Mouse (Mus musculus) G1E (cell line): ENCODE data around the gene Grik2. TPM values are rescaled to one million over a fixed set of nuclear protein-coding genes. Genes with fewer than 3 reads are reported as not detected.

ENCODE experiments used
- ATAC-seq: 2 replicates; pipeline ENCODE4 v1.8.0; 2016; ENCODE audit warnings: mild to moderate bottlenecking; ENCODE audit not compliant: insufficient number of reproducible peaks, poor library complexity, low FRiP score, severe bottlenecking; ENCODE audit errors: extremely low read depth
- DNase-seq: peaks from one replicate; pipeline ENCODE4 v3.0.0; 2012; ENCODE audit warnings: low spot score
- H3K27me3 ChIP-seq: 2 replicates; pipeline ENCODE4 v1.6.1; 2012; ENCODE audit warnings: mild to moderate bottlenecking, low read length, inconsistent platforms; ENCODE audit not compliant: insufficient read depth
- H3K36me3 ChIP-seq: replicated peaks from 2 replicates; pipeline ENCODE3; 2012; ENCODE audit warnings: mild to moderate bottlenecking, inconsistent platforms
- H3K4me1 ChIP-seq: 2 replicates; pipeline ENCODE4 v1.6.1; 2012; ENCODE audit warnings: low read depth, low read length, inconsistent platforms, mixed read lengths; ENCODE audit not compliant: insufficient read depth
- H3K4me3 ChIP-seq: 2 replicates; pipeline ENCODE4 v1.5.1; 2012; ENCODE audit warnings: low read depth, mild to moderate bottlenecking, inconsistent platforms, low read length, moderate library complexity, mixed read lengths
- H3K9me3 ChIP-seq: replicated peaks from 2 replicates; pipeline ENCODE4 v1.6.1; 2012; ENCODE audit warnings: inconsistent platforms
- CTCF ChIP-seq: IDR thresholded peaks from 2 replicates; pipeline ENCODE4 v1.5.1; 2012; ENCODE audit warnings: low read depth, low read length, inconsistent platforms, mixed read lengths
- GATA1 ChIP-seq: IDR thresholded peaks from 2 replicates; pipeline ENCODE4 v1.6.1; 2012; ENCODE audit warnings: borderline replicate concordance, low read length, inconsistent platforms, mixed read lengths
- GATA2 ChIP-seq: IDR thresholded peaks from 2 replicates; pipeline ENCODE4 v1.6.1; 2012; ENCODE audit warnings: low read depth, low read length, inconsistent platforms, borderline replicate concordance
- POLR2AphosphoS5 ChIP-seq: IDR thresholded peaks from 2 replicates; pipeline ENCODE4 v1.6.1; 2012; ENCODE audit warnings: low read depth, low read length, inconsistent platforms; ENCODE audit not compliant: insufficient replicate concordance
- TAL1 ChIP-seq: conservative IDR thresholded peaks from 2 replicates; pipeline ENCODE4 v1.6.1; 2012; ENCODE audit warnings: low read depth, low read length, inconsistent platforms, mixed read lengths
- polyA plus RNA-seq: library from polyadenylated mRNA; stranded (reverse); fragments of >175 nt; gene quantifications from 2 replicates; pipeline ENCODE4 v1.2.3, GENCODE M21; 2012
- total RNA-seq, 2 experiments: library from RNA; stranded (forward) in 1 of 2; stranded (reverse) in 1 of 2; fragments of 200-1000 nt in 1 of 2; fragments of >200 nt in 1 of 2; fragmentation: Nextera tagmentation in 1 of 2; gene quantifications; 2 replicates each; pipeline ENCODE4 v1.2.3; 2014 to 2017

Grik2 gene
- total and polyA plus RNA-seq, 3 experiments = 0.05 TPM; not detected in 2

GRCm38 (mm10) chr10:49716856-49717255, 71.7 kb downstream of the Grik2 start:
- no peak for ATAC-seq
- Histone ChIP-seq H3K27me3 (no peaks in the 10 kb centered on the region), H3K4me1 (no peaks in the 10 kb centered on the region), H3K4me3 (no peak overlapping the region), H3K9me3 (no peaks in the 10 kb centered on the region), H3K36me3 (no peaks in the 10 kb centered on the region)
- no peak for TF ChIP-seq CTCF
- no peak for TF ChIP-seq GATA1
- DNase-seq = no peak

- DNase-seq = no peak
- Histone ChIP-seq H3K4me3 (no peak overlapping the region), H3K4me1 (no peaks in the 10 kb centered on the region), H3K9me3 (no peaks in the 10 kb centered on the region), H3K36me3 (no peaks in the 10 kb centered on the region), H3K27me3 (no peaks in the 10 kb centered on the region)
- TF ChIP-seq TAL1 (no peak), GATA2 (no peak), POLR2AphosphoS5 (no peak), CTCF (no peak), GATA1 (no peak)
- no peak for ATAC-seq
These were observed 78.8 kb downstream of the Grik2 start for GRCm38 (mm10) chr10:49709748-49710147.

DNA sequence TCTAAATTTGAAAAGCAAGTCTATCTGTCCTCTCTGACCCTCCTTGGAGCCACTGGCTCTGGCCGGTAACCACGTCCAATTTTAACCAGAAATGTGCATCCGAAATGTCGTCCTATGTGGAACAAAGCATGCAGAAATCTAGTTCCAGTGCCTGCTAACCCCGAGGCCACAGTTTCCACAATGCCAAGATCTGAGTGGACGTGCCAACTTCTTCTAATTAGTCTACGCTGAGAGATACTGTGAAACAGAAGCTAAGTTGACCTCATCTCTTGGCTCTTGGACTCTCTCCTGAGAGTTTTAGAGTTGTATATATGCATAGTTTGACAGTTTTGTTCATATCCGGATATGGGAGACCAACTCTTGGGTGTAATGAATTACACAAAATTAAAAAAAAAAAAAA, 84.1 kb downstream of the Grik2 start:
- no peak overlapping the region for H3K4me3 ChIP-seq
- no peak for TF ChIP-seq POLR2AphosphoS5
- TF ChIP-seq TAL1 = no peak
- TF ChIP-seq CTCF = no peak
- TF ChIP-seq GATA2 = no peak
- no peak for TF ChIP-seq GATA1

DNA sequence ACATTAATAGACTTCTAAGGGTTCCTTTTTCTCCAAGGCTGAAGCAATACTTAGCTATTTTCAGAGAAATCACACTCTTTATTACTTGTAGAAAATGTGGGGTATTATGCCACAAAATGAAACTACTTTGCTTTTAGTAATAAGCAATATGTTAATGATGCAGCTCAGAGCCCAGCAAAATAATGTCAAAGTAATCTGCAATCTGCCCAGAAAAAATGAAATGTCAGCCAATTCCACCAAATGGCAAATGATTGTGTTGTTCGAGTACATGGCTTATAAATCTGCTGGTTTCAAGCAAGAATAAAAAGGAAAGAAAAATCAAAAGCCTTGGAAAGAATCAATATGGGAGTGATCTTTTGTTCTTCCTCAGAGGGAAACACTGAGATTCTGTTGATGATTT, 136.2 kb downstream of the Grik2 start:
- TF ChIP-seq POLR2AphosphoS5 = no peak
- no peak for TF ChIP-seq GATA2
- TF ChIP-seq TAL1 = no peak
- TF ChIP-seq CTCF = no peak
- no peak for TF ChIP-seq GATA1
- H3K36me3 ChIP-seq = no peaks in the 10 kb centered on the region
- H3K27me3 ChIP-seq = no peaks in the 10 kb centered on the region
- no peak for ATAC-seq
- H3K4me1 ChIP-seq = no peaks in the 10 kb centered on the region
- no peaks in the 10 kb centered on the region for H3K9me3 ChIP-seq
- no peak for DNase-seq
- H3K4me3 ChIP-seq = no peak overlapping the region

More for the DNA sequence above, 84.1 kb downstream of the Grik2 start:
- H3K27me3 ChIP-seq = no peaks in the 10 kb centered on the region
- no peak for ATAC-seq
- DNase-seq = no peak
- H3K9me3 ChIP-seq = no peaks in the 10 kb centered on the region
- no peaks in the 10 kb centered on the region for H3K4me1 ChIP-seq
- H3K36me3 ChIP-seq = no peaks in the 10 kb centered on the region

- H3K4me1 ChIP-seq = no peaks in the 10 kb centered on the region
- DNase-seq = no peak
- no peaks in the 10 kb centered on the region for H3K9me3 ChIP-seq
- no peak for TF ChIP-seq GATA2
- no peak for TF ChIP-seq TAL1
- no peak for TF ChIP-seq CTCF
- TF ChIP-seq GATA1 = no peak
- TF ChIP-seq POLR2AphosphoS5 = no peak
- H3K36me3 ChIP-seq = no peaks in the 10 kb centered on the region
- no peak for ATAC-seq
- H3K4me3 ChIP-seq = no peak overlapping the region
- no peaks in the 10 kb centered on the region for H3K27me3 ChIP-seq
These were observed 141.4 kb downstream of the Grik2 start for GRCm38 (mm10) chr10:49647116-49647515.

GRCm38 (mm10) chr10:49639901-49640300, 148.7 kb downstream of the Grik2 start:
- no peak overlapping the region for H3K4me3 ChIP-seq
- no peak for ATAC-seq
- H3K36me3 ChIP-seq = no peaks in the 10 kb centered on the region
- no peak for DNase-seq
- H3K27me3 ChIP-seq = no peaks in the 10 kb centered on the region
- H3K4me1 ChIP-seq = no peaks in the 10 kb centered on the region
- H3K9me3 ChIP-seq = no peaks in the 10 kb centered on the region
- no peak for TF ChIP-seq CTCF
- no peak for TF ChIP-seq POLR2AphosphoS5
- no peak for TF ChIP-seq TAL1
- TF ChIP-seq GATA1 = no peak
- no peak for TF ChIP-seq GATA2

GRCm38 (mm10) chr10:49623951-49624350, 164.6 kb downstream of the Grik2 start:
- TF ChIP-seq CTCF = no peak
- no peak for TF ChIP-seq GATA2
- no peak for TF ChIP-seq GATA1
- TF ChIP-seq TAL1 = no peak
- TF ChIP-seq POLR2AphosphoS5 = no peak
- no peak for ATAC-seq
- no peak for DNase-seq

More at GRCm38 (mm10) chr10:49623951-49624350, 164.6 kb downstream of the Grik2 start:
- Histone ChIP-seq H3K4me1 (no peaks in the 10 kb centered on the region), H3K4me3 (no peak overlapping the region), H3K36me3 (no peaks in the 10 kb centered on the region), H3K9me3 (no peaks in the 10 kb centered on the region), H3K27me3 (no peaks in the 10 kb centered on the region)
